Mouse (Mus musculus): ENCODE data around the gene Zbtb16.

- TF ChIP-seq MAFK (IDR thresholded peaks at IDR 0.05; ENCODE audit: insufficient read depth, low read depth, low read length) (no peak), CHD2 (IDR thresholded peaks at IDR 0.05; ENCODE audit: low read depth, low read length) (no peak), ZNF384 (IDR thresholded peaks at IDR 0.05; ENCODE audit: low read depth, low read length) (no peak), ZC3H11A (IDR thresholded peaks at IDR 0.05; ENCODE audit: borderline replicate concordance, low read depth, low read length) (no peak)
Observed at GRCm38 (mm10) chr9:48801322-48801721, 34.7 kb downstream of the Zbtb16 start.
